8 mouse cellular contexts compared by ENCODE assay signal in the genomic region with DNA sequence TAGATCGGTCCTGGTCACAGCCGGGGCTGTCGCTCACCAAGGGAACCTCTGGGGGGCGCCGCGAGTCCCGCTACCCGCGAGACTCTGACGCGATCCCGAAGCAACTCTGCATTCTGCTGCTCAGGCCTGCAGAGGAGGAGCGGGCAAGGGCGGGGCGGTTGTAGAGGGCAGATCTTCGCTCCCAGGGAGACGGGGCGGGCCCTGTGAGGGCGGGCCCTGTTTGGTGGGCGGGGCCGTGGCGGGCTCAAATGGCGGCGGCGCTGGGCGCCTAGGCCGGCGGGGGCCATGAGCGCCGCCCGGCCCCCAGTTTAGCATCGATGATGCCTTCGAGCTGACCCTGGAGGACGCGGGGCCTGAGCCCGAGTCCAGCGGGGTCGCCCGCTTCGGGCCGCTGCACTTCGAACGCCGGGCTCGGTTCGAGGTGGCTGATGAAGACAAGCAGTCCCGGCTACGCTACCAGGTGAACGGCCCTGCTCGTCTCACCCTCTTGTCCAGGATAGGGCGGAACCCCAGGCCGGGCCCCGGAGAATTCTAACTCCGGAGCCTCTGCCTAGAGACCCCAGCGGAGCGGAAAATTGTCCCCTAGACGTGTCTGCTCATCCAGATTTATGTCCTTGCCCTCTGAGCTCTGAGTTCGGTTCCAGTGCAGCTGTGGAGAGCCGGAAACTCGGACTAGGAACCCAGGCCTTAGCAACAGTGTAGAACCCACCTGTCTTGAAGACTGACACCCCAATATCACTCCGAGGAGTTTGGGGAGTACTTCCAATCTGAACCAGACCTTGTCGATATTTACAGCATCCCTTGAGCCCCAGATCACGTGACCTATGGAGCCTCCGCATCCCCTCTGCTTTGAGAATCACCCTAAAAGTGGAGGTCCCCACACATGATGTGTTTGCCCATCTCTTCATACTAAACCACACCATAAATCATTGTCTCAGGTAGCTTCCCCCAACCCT. TPM values are rescaled to one million over a fixed set of nuclear protein-coding genes. Genes with fewer than 3 reads are reported as not detected.
DNase-seq lines count a peak whose midpoint lies in the region; ATAC-seq and TF ChIP-seq lines count a peak whose summit lies in the region.

Gene Aip (minus strand): TSS at position 118 of the 956 bp plus-strand sequence.

- peak within 1 kb of the TSS; percentile 68 for H3K4me2 ChIP-seq in forebrain, embryonic 16.5 days (ENCODE audit: low read length)
- peak within 1 kb of the TSS; percentile 90 for H3K4me2 ChIP-seq in lung, embryonic 14.5 days

- H3K4me1 ChIP-seq in ES-E14 (ENCODE audit: control insufficient read depth in 2 of 2, insufficient read depth in 2 of 2, low read length in 2 of 2, poor library complexity in 1 of 2): peaks cover 0 to 3% of the 10 kb centered on the region in 2 experiments; a peak in 2 of 4 replicates
- H3K4me1 ChIP-seq in forebrain, embryonic 16.5 days (replicated peaks; ENCODE audit: control insufficient read depth, insufficient read depth, low read length): peaks cover 13% of the 10 kb centered on the region
- peaks cover 10% of the 10 kb centered on the region for H3K4me1 ChIP-seq in lung, embryonic 14.5 days (ENCODE audit: insufficient read depth)
- H3K4me1 ChIP-seq in olfactory bulb, adult 2 months (ENCODE audit: control insufficient read depth, insufficient read depth, low read length): peaks cover 12% of the 10 kb centered on the region
- H3K4me1 ChIP-seq in thymus, adult 2 months (replicated peaks; ENCODE audit: control insufficient read depth, insufficient read depth, low read length): peaks cover 20% of the 10 kb centered on the region

- peak; percentile 93 for ATAC-seq in forebrain, embryonic 16.5 days
- peak; percentile 95 for ATAC-seq in lung, embryonic 14.5 days (ENCODE audit: insufficient read depth)

- peak within 1 kb of the TSS; percentile 79 to 90 for H3K4me3 ChIP-seq in ES-E14 (ENCODE audit: insufficient read depth in 1 of 2, low read depth in 1 of 2, low read length in 2 of 2, poor library complexity in 1 of 2, severe bottlenecking in 1 of 2)
- peak within 1 kb of the TSS; percentile 75 for H3K4me3 ChIP-seq in forebrain, embryonic 16.5 days (replicated peaks; ENCODE audit: low read length)
- peak within 1 kb of the TSS; percentile 98 for H3K4me3 ChIP-seq in layer of hippocampus, adult 2 months
- peak within 1 kb of the TSS; percentile 89 for H3K4me3 ChIP-seq in lung, embryonic 14.5 days (ENCODE audit: low read depth, low read length)
- peak within 1 kb of the TSS; percentile 77 for H3K4me3 ChIP-seq in olfactory bulb, adult 2 months (ENCODE audit: insufficient read depth, low read depth, low read length)
- H3K4me3 ChIP-seq in thymus, adult 2 months (ENCODE audit: control insufficient read depth, insufficient read depth, low read length): peak within 1 kb of the TSS; percentile 73

- H3K27me3 ChIP-seq in forebrain, embryonic 16.5 days (replicated peaks; ENCODE audit: control insufficient read depth, insufficient read depth, low read length): no peaks in the 10 kb centered on the region
- no peaks in the 10 kb centered on the region for H3K27me3 ChIP-seq in lung, embryonic 14.5 days (ENCODE audit: insufficient read depth, low read length)
- H3K27me3 ChIP-seq in thymus, adult 2 months (ENCODE audit: control insufficient read depth, insufficient read depth, low read length): no peaks in the 10 kb centered on the region

- intact Hi-C loops in heart, postnatal 36 days (cut with DNase I): loop anchor here (1.0 to 2.0 kb wide), 2 partner anchors 22 to 37 kb away; partner anchors contain the start of genes Coro1b and Rps6kb2

- no peak within 1 kb of the TSS for H3K27ac ChIP-seq in ES-E14 (ENCODE audit: insufficient read depth, low read depth, low read length, poor library complexity, severe bottlenecking)
- H3K27ac ChIP-seq in forebrain, embryonic 16.5 days (ENCODE audit: low read length): peak within 1 kb of the TSS; percentile 19; the same call in 1 of the 2 replicates
- H3K27ac ChIP-seq in layer of hippocampus, adult 2 months: peak within 1 kb of the TSS; percentile 94
- H3K27ac ChIP-seq in lung, embryonic 14.5 days (ENCODE audit: low read depth): peak within 1 kb of the TSS; percentile 30
- peak within 1 kb of the TSS; percentile 68 for H3K27ac ChIP-seq in olfactory bulb, adult 2 months (ENCODE audit: insufficient read depth, low read depth, low read length)
- peak within 1 kb of the TSS; percentile 41; the same call in 1 of the 2 replicates for H3K27ac ChIP-seq in thymus, adult 2 months (ENCODE audit: control insufficient read depth, insufficient read depth, low read length)

- DNase-seq in ES-E14 (ENCODE audit: low read depth, low spot score): peak; percentile 93
- peak; percentile 99 for DNase-seq in cerebellum, adult 11-12 months
- peak; percentile 96 to 97 for DNase-seq in heart, postnatal 36 days
- peak; percentile 98 to 99 for DNase-seq in layer of hippocampus, adult 2 months (ENCODE audit: low spot score in 2 of 2)
- peak; percentile 99 for DNase-seq in lung, embryonic 14.5 days
- peak; percentile 99 for DNase-seq in thymus, adult 2 months

- TF ChIP-seq CTCF in layer of hippocampus, adult 2 months (conservative IDR thresholded peaks at IDR 0.05): peak; percentile 72
- TF ChIP-seq CTCF in lung, embryonic 14.5 days (IDR thresholded peaks at IDR 0.05; ENCODE audit: low read depth): peak; percentile 73
- peak; percentile 6; the same call in 1 of the 2 replicates for TF ChIP-seq CTCF in olfactory bulb, adult 2 months (IDR thresholded peaks at IDR 0.05; ENCODE audit: insufficient read depth, low read depth, low read length)
- peak; percentile 84 for TF ChIP-seq CTCF in thymus, adult 2 months (IDR thresholded peaks at IDR 0.05; ENCODE audit: borderline replicate concordance, control insufficient read depth, extremely low read depth, insufficient read depth, low read length, poor library complexity)

- no peaks in the 10 kb centered on the region for H3K9me3 ChIP-seq in ES-E14 (ENCODE audit: control insufficient read depth, insufficient read depth, low read depth, low read length)
- no peaks in the 10 kb centered on the region for H3K9me3 ChIP-seq in forebrain, embryonic 16.5 days (ENCODE audit: control insufficient read depth, low read length)
- no peaks in the 10 kb centered on the region for H3K9me3 ChIP-seq in lung, embryonic 14.5 days (ENCODE audit: low read depth, low read length)

- under 1% methylated on average over 59 of the region's 64 CpGs for WGBS in forebrain, embryonic 16.5 days
- under 1% methylated on average over 64 of the region's 64 CpGs for WGBS in lung, embryonic 14.5 days
- under 1% methylated on average over 64 of the region's 64 CpGs for WGBS in olfactory bulb, adult 2 months
- under 1% methylated on average over 64 of the region's 64 CpGs for WGBS in thymus, adult 2 months

- peak within 1 kb of the TSS; percentile 94 for H3K9ac ChIP-seq in ES-E14 (ENCODE audit: insufficient read depth, low read depth, low read length, poor library complexity, severe bottlenecking)
- peak within 1 kb of the TSS; percentile 78 for H3K9ac ChIP-seq in forebrain, embryonic 16.5 days (replicated peaks; ENCODE audit: low read depth, low read length)
- peak within 1 kb of the TSS; percentile 89 for H3K9ac ChIP-seq in lung, embryonic 14.5 days

- peak; percentile 70; the same call in 1 of the 2 replicates for TF ChIP-seq POLR2A in olfactory bulb, adult 2 months (IDR thresholded peaks at IDR 0.05; ENCODE audit: insufficient read depth, low read depth, low read length)
- peak; percentile 74 for TF ChIP-seq POLR2A in thymus, adult 2 months (IDR thresholded peaks at IDR 0.05; ENCODE audit: control insufficient read depth, extremely low read depth, insufficient read depth, low read length, poor library complexity)

- in situ Hi-C loops in ES-E14 (cut with MboI; ENCODE audit: low sequenced_read_pairs in 2 of 2, unreplicated experiment in 2 of 2): no loop called here

- peaks cover 9% of the 10 kb centered on the region; the same call in 1 of the 2 replicates for H3K36me3 ChIP-seq in ES-E14 (ENCODE audit: control insufficient read depth, insufficient read depth, low read length, poor library complexity, severe bottlenecking)
- peaks cover 5% of the 10 kb centered on the region; the same call in 1 of the 2 replicates for H3K36me3 ChIP-seq in forebrain, embryonic 16.5 days (ENCODE audit: control insufficient read depth, insufficient read depth)
- H3K36me3 ChIP-seq in lung, embryonic 14.5 days (ENCODE audit: insufficient read depth): peaks cover 21% of the 10 kb centered on the region
- peaks cover 3% of the 10 kb centered on the region; the same call in 1 of the 2 replicates for H3K36me3 ChIP-seq in thymus, adult 2 months (ENCODE audit: control insufficient read depth, insufficient read depth, low read length)

TF ChIP-seq in ES-E14, 5 proteins besides CTCF, POLR2A, EP300 and RAD21:
- TF ChIP-seq HCFC1 (IDR thresholded peaks at IDR 0.05; ENCODE audit: borderline replicate concordance, insufficient read depth, low read length) (peak; percentile 82), CHD2 (IDR thresholded peaks at IDR 0.05; ENCODE audit: low read depth, low read length) (peak; percentile 98), ZNF384 (IDR thresholded peaks at IDR 0.05; ENCODE audit: low read depth, low read length) (no peak)
TF ChIP-seq in ES-E14: peak in this region for 2.

RNA-seq across cellular contexts. Expression of gene Aip, which starts in this region (rescaled TPM):
- total RNA-seq in ES-E14 (2012; rRNA removed): 26.9 and 27.9 TPM in 2 replicates
- 91.4 and 91.6 TPM in 2 replicates for polyA plus RNA-seq in forebrain, embryonic 16.5 days (2015; fragmentation: Nextera tagmentation; extraction: Ambion mirVana)
- total RNA-seq in heart, postnatal 36 days (2021): 10 to 100 TPM; 56.8 to 64.0 TPM
- total RNA-seq in layer of hippocampus, adult 2 months (2021): 100 to 1,000 TPM; 111 to 123 TPM
- 93.5 and 94.5 TPM in 2 replicates for polyA plus RNA-seq in lung, embryonic 14.5 days (2014; fragmentation: Nextera tagmentation; extraction: Ambion mirVana)
- not detected in 2 replicates for polyA plus RNA-seq in olfactory bulb, adult 2 months (2012; ENCODE audit: insufficient read depth, insufficient read length, low replicate concordance, missing spikeins)
- 106 and 112 TPM in 2 replicates for polyA plus RNA-seq in thymus, adult 2 months (2012; rRNA removed)

Comparison
In these comparisons a context has a peak if more than half of its experiments do, and no peak if none do; other contexts are left out.
1. RNA of gene Aip (polyA plus RNA-seq): 106 to 112 TPM in thymus, adult 2 months, 93.5 to 94.5 TPM in lung, embryonic 14.5 days and 91.4 to 91.6 TPM in forebrain, embryonic 16.5 days; not detected in olfactory bulb, adult 2 months; every median in the first group is over 10 times any median in the second.
2. CTCF ChIP-seq: peak in every context shown above with its lines; median percentile 84 in thymus, adult 2 months; 73 in lung, embryonic 14.5 days; 72 in layer of hippocampus, adult 2 months; 6 in olfactory bulb, adult 2 months.
3. Peak in every context shown above with its lines, with median percentiles within 50 percentile points of each other: DNase-seq, H3K4me3 ChIP-seq and H3K9ac ChIP-seq.